Mouse (Mus musculus) MEL (cell line): ENCODE measurements around the gene Kbtbd12. TPM values are rescaled to one million over a fixed set of nuclear protein-coding genes. Genes with fewer than 3 reads are reported as not detected.
A peak's percentile ranks its signal among the peaks of the same experiment; 100 is the strongest.

Source experiments
- DNase-seq: peaks from one replicate; pipeline ENCODE4 v3.0.0; 2011; ENCODE audit warnings: low read depth, low spot score
- H3K27ac ChIP-seq: 2 replicates; pipeline ENCODE4 v1.5.1; 2012; ENCODE audit warnings: low read depth, mild to moderate bottlenecking, control low read depth, low read length, moderate library complexity; ENCODE audit not compliant: control insufficient read depth
- H3K27me3 ChIP-seq, 2 experiments: fragments of 150-350 bp in 1 of 2; sonication (generic) in 1 of 2; 2 replicates each; pipeline ENCODE4 v1.6.1; 2012; ENCODE audit warnings: low read length in 2 of 2, mild to moderate bottlenecking in 2 of 2, improper control_type of control experiment in 1 of 2, moderate library complexity in 1 of 2; ENCODE audit not compliant: insufficient read depth in 2 of 2, control insufficient read depth in 1 of 2
- H3K36me3 ChIP-seq, 2 experiments: 2 replicates each; pipeline ENCODE4 v1.6.1; 2012 to 2014; ENCODE audit warnings: low read length in 2 of 2, improper control_type of control experiment in 1 of 2, inconsistent platforms in 1 of 2, mild to moderate bottlenecking in 1 of 2; ENCODE audit not compliant: insufficient read depth in 2 of 2, control insufficient read depth in 1 of 2
- H3K4me1 ChIP-seq, 2 experiments: fragments of 150-350 bp in 1 of 2; sonication (generic) in 1 of 2; 2 replicates each; pipeline ENCODE4 v1.6.1; 2012; ENCODE audit warnings: low read length in 2 of 2, improper control_type of control experiment in 1 of 2, mild to moderate bottlenecking in 1 of 2; ENCODE audit not compliant: insufficient read depth in 2 of 2, control insufficient read depth in 1 of 2
- H3K4me3 ChIP-seq, 2 experiments: fragments of 150-350 bp in 1 of 2; sonication (generic) in 1 of 2; 2 replicates each; pipeline ENCODE4 v1.5.1; 2012; ENCODE audit warnings: low read depth in 2 of 2, low read length in 2 of 2, mild to moderate bottlenecking in 2 of 2, moderate library complexity in 2 of 2, control low read depth in 1 of 2, improper control_type of control experiment in 1 of 2; ENCODE audit not compliant: control insufficient read depth in 1 of 2, insufficient read depth in 1 of 2
- H3K79me2 ChIP-seq: 2 replicates; pipeline ENCODE4 v1.6.1; 2012; ENCODE audit warnings: mild to moderate bottlenecking, low read length, moderate library complexity; ENCODE audit not compliant: control insufficient read depth, poor library complexity, insufficient read depth
- H3K9ac ChIP-seq: 2 replicates; pipeline ENCODE4 v1.6.1; 2012; ENCODE audit warnings: low read depth, mild to moderate bottlenecking, control low read depth, low read length, moderate library complexity; ENCODE audit not compliant: control insufficient read depth, poor library complexity, severe bottlenecking
- H3K9me3 ChIP-seq: fragments of 150-350 bp; sonication (generic); replicated peaks from 2 replicates; pipeline ENCODE4 v1.6.1; 2012; ENCODE audit warnings: mild to moderate bottlenecking, low read length, improper control_type of control experiment, moderate library complexity; ENCODE audit not compliant: insufficient read depth
- E2F4 ChIP-seq: IDR thresholded peaks from 2 replicates; pipeline ENCODE4 v1.6.1; 2011; ENCODE audit warnings: low read depth, low read length, improper control_type of control experiment, borderline replicate concordance
- ETS1 ChIP-seq: IDR thresholded peaks from 2 replicates; pipeline ENCODE4 v1.6.1; 2012; ENCODE audit warnings: low read depth, mild to moderate bottlenecking, inconsistent platforms, low read length, improper control_type of control experiment, moderate library complexity
- GABPA ChIP-seq: IDR thresholded peaks from 2 replicates; pipeline ENCODE4 v1.6.1; 2012; ENCODE audit warnings: low read depth, mild to moderate bottlenecking, inconsistent platforms, low read length, improper control_type of control experiment, moderate library complexity
- JUND ChIP-seq: IDR thresholded peaks from 2 replicates; pipeline ENCODE4 v1.6.1; 2011; ENCODE audit warnings: low read depth, mild to moderate bottlenecking, improper control_type of control experiment, low read length
- MEF2A ChIP-seq: IDR thresholded peaks from 2 replicates; pipeline ENCODE4 v1.6.1; 2014; ENCODE audit warnings: low read depth, mild to moderate bottlenecking, inconsistent platforms, low read length, improper control_type of control experiment; ENCODE audit not compliant: poor library complexity, insufficient replicate concordance, severe bottlenecking; ENCODE audit errors: extremely low read depth
- MYB ChIP-seq: IDR thresholded peaks from 2 replicates; pipeline ENCODE4 v1.6.1; 2011; ENCODE audit warnings: mild to moderate bottlenecking, low read depth, low read length, improper control_type of control experiment
- MYC ChIP-seq: IDR thresholded peaks from 2 replicates; pipeline ENCODE4 v1.6.1; 2011; ENCODE audit warnings: low read depth, mild to moderate bottlenecking, low read length, improper control_type of control experiment, moderate library complexity
- POLR2A ChIP-seq, 2 experiments: IDR thresholded peaks; 2 replicates each; pipeline ENCODE4 v1.6.1; 2011 to 2012; ENCODE audit warnings: low read length in 2 of 2, mild to moderate bottlenecking in 2 of 2, control low read depth in 1 of 2, improper control_type of control experiment in 1 of 2, low read depth in 1 of 2, moderate library complexity in 1 of 2; ENCODE audit not compliant: control insufficient read depth in 1 of 2, insufficient read depth in 1 of 2, poor library complexity in 1 of 2
- POLR2AphosphoS2 ChIP-seq: IDR thresholded peaks from 2 replicates; pipeline ENCODE4 v1.6.1; 2011; ENCODE audit warnings: low read length, improper control_type of control experiment
- POLR2AphosphoS5 ChIP-seq: IDR thresholded peaks from 2 replicates; pipeline ENCODE4 v1.6.1; 2012; ENCODE audit warnings: low read depth, borderline replicate concordance, mild to moderate bottlenecking, inconsistent platforms, low read length, moderate library complexity, mixed read lengths
- RCOR1 ChIP-seq: IDR thresholded peaks from 2 replicates; pipeline ENCODE4 v1.6.1; 2012; ENCODE audit warnings: low read depth, mild to moderate bottlenecking, inconsistent platforms, low read length, improper control_type of control experiment
- SIN3A ChIP-seq: IDR thresholded peaks from 2 replicates; pipeline ENCODE4 v1.6.1; 2012; ENCODE audit warnings: low read length, improper control_type of control experiment, inconsistent platforms
- SMC3 ChIP-seq: IDR thresholded peaks from 2 replicates; pipeline ENCODE4 v1.6.1; 2011; ENCODE audit warnings: low read depth, low read length, improper control_type of control experiment
- TBP ChIP-seq: IDR thresholded peaks from 2 replicates; pipeline ENCODE4 v1.8.0; 2011; ENCODE audit warnings: low read depth, low read length, improper control_type of control experiment
- TCF12 ChIP-seq: IDR thresholded peaks from 2 replicates; pipeline ENCODE4 v1.6.1; 2014; ENCODE audit warnings: low read depth, mild to moderate bottlenecking, inconsistent platforms, low read length, improper control_type of control experiment, moderate library complexity
- USF1 ChIP-seq: IDR thresholded peaks from 2 replicates; pipeline ENCODE4 v1.6.1; 2014; ENCODE audit warnings: low read depth, mild to moderate bottlenecking, inconsistent platforms, low read length, improper control_type of control experiment, moderate library complexity
- USF2 ChIP-seq, 2 experiments: IDR thresholded peaks; 2 replicates each; pipeline ENCODE4 v1.6.1; 2011 to 2012; ENCODE audit warnings: improper control_type of control experiment in 2 of 2, low read length in 2 of 2, borderline replicate concordance in 1 of 2, inconsistent platforms in 1 of 2, low read depth in 1 of 2, mild to moderate bottlenecking in 1 of 2; ENCODE audit not compliant: insufficient read depth in 1 of 2
- ZMIZ1 ChIP-seq: IDR thresholded peaks from 2 replicates; pipeline ENCODE4 v1.6.1; 2012; ENCODE audit warnings: low read depth, mild to moderate bottlenecking, inconsistent platforms, low read length, improper control_type of control experiment, moderate library complexity
- polyA plus RNA-seq, 2 experiments: library from polyadenylated mRNA; stranded (reverse) in 1 of 2; unstranded in 1 of 2; fragments of >175 nt in 1 of 2; fragments of >200 nt in 1 of 2; gene quantifications; 2 replicates each; pipeline versions ENCODE4 v1.2.1 to v1.2.4; 2012; ENCODE audit warnings: low replicate concordance in 2 of 2, low read depth in 1 of 2; ENCODE audit not compliant: insufficient read length in 2 of 2, insufficient read depth in 1 of 2, missing spikeins in 1 of 2
- total RNA-seq: library from RNA; depleted of rRNA; stranded (reverse); fragments of 300-350 nt; gene quantifications from 2 replicates; pipeline ENCODE4 v1.2.3, GENCODE M21; 2012

The Kbtbd12 gene
- total and polyA plus RNA-seq, 3 experiments: 0.04 TPM; not detected in 2

DNA sequence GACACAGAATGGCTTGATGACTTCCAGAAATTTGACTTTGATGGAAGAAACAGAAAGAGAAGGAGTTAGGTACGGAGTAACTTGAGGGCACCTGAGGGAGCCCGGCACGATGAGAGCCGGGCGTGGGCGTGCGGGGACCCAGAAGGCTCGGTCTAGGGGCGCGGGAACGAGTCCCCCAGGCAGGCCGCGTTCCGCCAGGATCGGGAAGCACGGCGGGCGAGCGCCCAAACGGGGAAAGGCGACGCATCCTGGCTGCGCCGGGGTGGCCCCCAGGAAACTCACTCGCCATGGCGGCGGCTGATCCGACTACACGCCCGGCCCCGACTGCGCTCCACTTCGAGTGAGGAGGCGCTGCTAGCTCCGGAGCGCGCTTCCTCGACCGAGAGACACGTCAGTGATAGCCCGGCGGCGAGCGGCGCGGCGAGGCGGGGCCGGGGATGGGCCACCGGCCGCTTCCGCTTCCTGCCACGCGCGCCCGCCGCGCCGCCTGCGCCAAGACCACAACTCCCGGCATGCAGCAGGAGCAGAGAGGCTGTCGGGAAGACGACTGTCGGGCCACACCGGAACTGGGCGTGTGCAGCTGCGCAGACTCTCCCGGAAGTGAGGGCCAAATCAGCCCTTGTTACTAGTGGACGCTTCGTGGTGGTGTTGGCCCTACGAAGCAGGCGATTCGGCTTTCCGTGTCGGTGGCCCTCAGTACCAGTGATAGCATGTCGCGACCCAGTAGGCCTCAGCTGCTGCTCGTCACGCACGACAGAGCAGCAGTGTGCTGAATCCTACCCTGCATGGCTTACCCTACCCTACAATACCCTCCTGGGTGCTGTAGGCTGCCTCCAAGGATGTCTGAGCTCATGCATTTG is 119.1 kb downstream of the Kbtbd12 start, which contains the start of gene Sec61a1 (continued):
- no peak for TF ChIP-seq SMC3
- peak; percentile 90 for TF ChIP-seq TBP
- no peak for TF ChIP-seq JUND
- peak; percentile 72; the same call in 1 of the 2 replicates for TF ChIP-seq POLR2AphosphoS5
- no peak for TF ChIP-seq MYB
- TF ChIP-seq ETS1: no peak; the same call in 1 of the 2 replicates
- TF ChIP-seq USF1: peak; percentile 64; the same call in 1 of the 2 replicates
- TF ChIP-seq GABPA: no peak
- TF ChIP-seq POLR2AphosphoS2: peak; percentile 97
- TF ChIP-seq MYC: peak; percentile 83

DNA sequence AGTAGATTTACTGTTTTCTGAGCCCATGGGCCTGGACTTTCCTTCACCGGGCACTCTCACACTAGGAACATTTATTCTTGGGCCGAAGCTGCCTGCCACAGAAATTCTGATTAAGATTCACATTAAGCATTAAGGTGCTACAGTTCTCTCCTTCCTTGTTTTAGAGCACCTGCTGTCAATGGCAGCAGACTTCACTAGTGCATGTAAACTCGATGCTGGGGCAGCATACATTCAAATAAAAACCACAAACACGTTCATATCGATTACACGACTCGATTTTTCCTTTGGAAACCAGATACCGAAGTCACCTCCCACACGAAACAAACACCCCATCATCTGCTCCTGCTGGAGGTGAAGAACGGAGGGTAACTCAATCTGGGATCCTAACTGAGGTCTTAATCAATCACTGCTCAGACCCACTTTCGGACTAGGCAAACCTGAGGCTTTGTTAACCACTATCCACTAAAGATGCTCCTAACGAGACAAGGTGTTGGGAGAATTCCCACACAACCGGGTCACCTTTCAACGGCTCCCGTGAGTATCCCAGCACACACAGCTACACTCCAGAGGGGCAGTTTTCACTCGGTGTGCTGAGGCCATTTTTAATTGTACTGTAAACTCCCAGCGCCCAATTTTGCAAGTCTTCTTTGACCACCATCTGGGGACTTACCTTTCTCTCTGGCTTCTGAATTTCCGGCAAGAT is 119.9 kb downstream of the Kbtbd12 start:
- Histone ChIP-seq H3K9ac (peak overlapping the region; percentile 92), H3K9me3 (no peaks in the 10 kb centered on the region), H3K79me2 (peaks cover 42% of the 10 kb centered on the region), H3K36me3 (peaks cover 8 to 17% of the 10 kb centered on the region in 2 experiments), H3K27ac (peak overlapping the region; percentile 69), H3K27me3 (no peaks in the 10 kb centered on the region), H3K4me3 (peak overlapping the region; percentile 91 to 99), H3K4me1 (peaks cover 3 to 17% of the 10 kb centered on the region in 2 experiments)
- TF ChIP-seq RCOR1: peak; percentile 8; the same call in 1 of the 2 replicates
- TF ChIP-seq ZMIZ1: no peak
- TF ChIP-seq TCF12: no peak
- 0 out of 2 replicates have a peak, but pooled peaks have one; percentile 12 for TF ChIP-seq SIN3A
- TF ChIP-seq E2F4: no peak
- no peak for TF ChIP-seq MEF2A
- DNase-seq: peak; percentile 34

DNA sequence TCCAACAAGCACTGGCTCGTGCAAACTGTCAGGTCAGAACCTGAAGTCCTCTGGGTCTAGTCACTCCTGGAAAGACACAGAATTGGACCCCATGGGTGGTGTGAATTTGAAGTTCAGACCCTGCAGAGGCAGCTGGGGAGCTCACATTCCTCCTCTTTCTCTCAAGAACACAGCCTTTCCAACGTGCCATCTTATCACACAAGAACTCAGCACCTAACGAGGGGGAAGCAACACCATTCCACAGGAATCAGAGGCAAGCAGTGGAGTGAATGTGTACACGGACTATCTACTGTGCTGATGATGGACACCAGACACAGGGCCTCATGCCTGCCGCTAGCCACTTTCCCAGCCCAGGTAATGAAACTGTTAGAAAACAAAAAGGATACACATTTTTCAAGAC is 121.1 kb downstream of the Kbtbd12 start:
- TF ChIP-seq POLR2A (IDR thresholded peaks at IDR 0.05; ENCODE audit: control insufficient read depth in 1 of 2, insufficient read depth in 1 of 2, low read depth in 1 of 2, low read length in 2 of 2, poor library complexity in 1 of 2) (peak in 1 of 2 experiments; percentile 17; a peak in 1 of 4 replicates), USF2 (IDR thresholded peaks at IDR 0.05; ENCODE audit: borderline replicate concordance in 1 of 2, insufficient read depth in 1 of 2, low read depth in 1 of 2, low read length in 2 of 2) (no peak)
- H3K9ac ChIP-seq: no peak overlapping the region
- H3K4me3 ChIP-seq: peak overlapping the region in 1 of 2 experiments; percentile 91; a peak in 1 of 4 replicates
- no peak for DNase-seq
- H3K79me2 ChIP-seq: peaks cover 42% of the 10 kb centered on the region
- H3K27me3 ChIP-seq: no peaks in the 10 kb centered on the region
- peaks cover 15 to 16% of the 10 kb centered on the region in 2 experiments for H3K36me3 ChIP-seq
- no peak overlapping the region for H3K27ac ChIP-seq
- peaks cover 0 to 9% of the 10 kb centered on the region in 2 experiments; a peak in 3 of 4 replicates for H3K4me1 ChIP-seq
- H3K9me3 ChIP-seq: no peaks in the 10 kb centered on the region
